Mouse (Mus musculus) kidney, adult 2 months (tissue): ENCODE results near the gene Atxn10. TPM values are rescaled to one million over a fixed set of nuclear protein-coding genes. Genes with fewer than 3 reads are reported as not detected.

Source experiments
- DNase-seq: peaks from one replicate; pipeline ENCODE4 v3.0.0; 2021
- H3K27ac ChIP-seq: fragments of 200-500 bp; 2 replicates; pipeline ENCODE4 v1.5.1; 2012; ENCODE audit warnings: low read depth, low read length, control low read depth, inconsistent platforms; ENCODE audit not compliant: insufficient read depth
- H3K27me3 ChIP-seq: fragments of 200-500 bp; replicated peaks from 2 replicates; pipeline ENCODE4 v1.6.1; 2012; ENCODE audit warnings: mild to moderate bottlenecking, moderate library complexity, low read length, inconsistent platforms; ENCODE audit not compliant: control insufficient read depth, insufficient read depth
- H3K36me3 ChIP-seq: fragments of 200-500 bp; 2 replicates; pipeline ENCODE4 v1.6.1; 2012; ENCODE audit warnings: mild to moderate bottlenecking, moderate library complexity, low read length, inconsistent platforms; ENCODE audit not compliant: control insufficient read depth, insufficient read depth
- H3K4me1 ChIP-seq: fragments of 200-500 bp; 2 replicates; pipeline ENCODE4 v1.6.1; 2011; ENCODE audit warnings: low read length; ENCODE audit not compliant: control insufficient read depth, insufficient read depth
- H3K4me3 ChIP-seq: fragments of 200-500 bp; 2 replicates; pipeline ENCODE4 v1.5.1; 2011; ENCODE audit warnings: mild to moderate bottlenecking, low read depth, low read length, control low read depth; ENCODE audit not compliant: insufficient read depth
- CTCF ChIP-seq: fragments of 200-500 bp; conservative IDR thresholded peaks from 2 replicates; pipeline ENCODE4 v1.5.1; 2011; ENCODE audit warnings: low read depth, mild to moderate bottlenecking, control low read depth, low read length, moderate library complexity, mixed read lengths; ENCODE audit not compliant: insufficient read depth, insufficient read length
- POLR2A ChIP-seq: fragments of 200-500 bp; IDR thresholded peaks from one replicate; pipeline ENCODE4 v1.6.1; 2011; ENCODE audit warnings: low read depth, low read length, control low read depth
- WGBS: fragments of 180-500 bp; shearing (Covaris S2); methylation state at CpG from one replicate; pipeline ENCODE4 v1.1.7; 2018; 5-methylcytosine and 5-hydroxymethylcytosine counted together
- polyA plus RNA-seq: library from polyadenylated mRNA; depleted of rRNA; stranded (reverse); fragments of >200 nt; gene quantifications from 2 replicates; pipeline ENCODE4 v1.2.3, GENCODE M21; 2012

Gene Atxn10
- polyA plus RNA-seq, 1 experiment = 68.2 TPM

GRCm38 (mm10) chr15:85480630-85481029 is 144.6 kb downstream of the Atxn10 start:
- WGBS = 36% methylated on average over 3 of the region's 3 CpGs
- DNase-seq = peak; percentile 21

DNA sequence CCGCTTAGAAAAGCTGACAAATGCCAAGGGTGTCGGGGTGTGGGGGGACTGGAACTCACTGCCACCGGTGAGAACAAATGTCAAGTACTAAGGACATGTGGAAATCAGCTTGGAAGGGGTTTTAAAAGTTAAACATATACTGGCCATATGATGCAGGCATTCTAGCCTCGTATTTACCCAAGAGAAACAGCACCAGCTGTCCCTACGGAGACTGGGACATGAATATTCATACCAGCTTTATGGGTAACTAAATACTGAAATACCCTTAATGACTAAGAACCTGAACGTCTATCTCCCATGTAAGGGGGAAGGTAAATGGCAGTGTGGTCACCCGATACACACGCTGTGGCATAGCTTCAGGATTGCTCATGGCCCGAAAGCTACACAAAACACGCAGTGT is 152.9 kb downstream of the Atxn10 start:
- Histone ChIP-seq H3K4me3 (no peak overlapping the region), H3K27ac (no peak overlapping the region), H3K36me3 (no peaks in the 10 kb centered on the region), H3K27me3 (no peaks in the 10 kb centered on the region; the same call in 1 of the 2 replicates), H3K4me1 (no peaks in the 10 kb centered on the region)
- WGBS = 57% methylated on average over 10 of the region's 10 CpGs
- no peak for DNase-seq
- TF ChIP-seq CTCF = no peak
- TF ChIP-seq POLR2A = no peak

More at GRCm38 (mm10) chr15:85480630-85481029, 144.6 kb downstream of the Atxn10 start:
- Histone ChIP-seq H3K27ac (no peak overlapping the region), H3K4me3 (no peak overlapping the region), H3K27me3 (no peaks in the 10 kb centered on the region), H3K4me1 (no peaks in the 10 kb centered on the region), H3K36me3 (no peaks in the 10 kb centered on the region)
- TF ChIP-seq CTCF (peak; percentile 58), POLR2A (no peak)

DNA sequence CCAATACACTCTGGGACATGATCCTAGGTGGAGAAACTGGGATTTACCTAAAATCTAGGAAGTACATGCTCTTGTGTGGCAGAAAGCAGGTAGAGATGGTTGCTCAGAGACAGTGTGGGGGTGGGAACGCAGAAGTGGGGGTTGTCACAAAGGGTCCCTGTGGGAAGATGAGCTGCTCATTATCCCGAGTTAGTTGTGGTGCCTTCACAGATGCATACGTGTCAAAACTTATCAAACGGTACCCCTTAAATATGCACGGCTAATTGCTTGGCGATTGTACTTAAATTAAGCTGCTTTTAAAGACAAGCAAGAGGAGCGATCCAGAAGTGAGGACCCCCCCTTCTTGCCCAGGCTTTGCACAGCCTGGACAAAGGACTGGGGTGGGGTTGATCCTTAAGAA is 153.7 kb downstream of the Atxn10 start:
- DNase-seq = no peak
- Histone ChIP-seq H3K27me3 (no peaks in the 10 kb centered on the region; the same call in 1 of the 2 replicates), H3K4me3 (no peak overlapping the region), H3K4me1 (no peaks in the 10 kb centered on the region), H3K27ac (no peak overlapping the region), H3K36me3 (no peaks in the 10 kb centered on the region)
- no peak for TF ChIP-seq POLR2A
- TF ChIP-seq CTCF = no peak
- 83% methylated on average over 7 of the region's 7 CpGs for WGBS

GRCm38 (mm10) chr15:85494163-85494621 is 158.1 kb downstream of the Atxn10 start:
- Histone ChIP-seq H3K4me1 (no peaks in the 10 kb centered on the region), H3K36me3 (no peaks in the 10 kb centered on the region), H3K27ac (no peak overlapping the region), H3K27me3 (no peaks in the 10 kb centered on the region), H3K4me3 (no peak overlapping the region)
- 42% methylated on average over 11 of the region's 11 CpGs for whole genome bisulfite sequencing
- no peak for DNase-seq
- TF ChIP-seq POLR2A (no peak), CTCF (no peak)

DNA sequence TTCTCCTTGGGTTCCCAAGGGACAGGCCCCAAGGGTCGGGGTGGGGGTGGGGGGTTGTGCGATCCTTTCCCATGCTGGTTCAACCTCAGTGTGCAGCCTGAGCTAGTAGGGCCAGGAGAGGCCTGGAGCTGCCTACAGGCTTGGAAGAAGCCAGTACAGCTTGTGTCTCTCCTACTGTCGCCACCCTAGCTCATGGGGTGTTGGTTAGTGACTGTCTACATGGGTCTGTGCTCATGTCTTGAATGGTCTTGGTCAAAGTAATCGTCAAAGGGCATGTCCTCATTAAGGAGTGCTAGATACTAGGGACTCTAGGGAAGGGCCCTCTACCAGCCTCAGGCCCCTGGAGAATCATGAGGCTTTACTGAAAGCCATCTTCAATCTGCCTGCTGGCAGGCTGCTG is 161.5 kb downstream of the Atxn10 start:
- Histone ChIP-seq H3K27ac (no peak overlapping the region), H3K4me3 (no peak overlapping the region), H3K4me1 (no peaks in the 10 kb centered on the region), H3K36me3 (no peaks in the 10 kb centered on the region), H3K27me3 (no peaks in the 10 kb centered on the region)
- TF ChIP-seq POLR2A (no peak), CTCF (no peak)
- WGBS = 87% methylated on average over 4 of the region's 4 CpGs
- no peak for DNase-seq

DNA sequence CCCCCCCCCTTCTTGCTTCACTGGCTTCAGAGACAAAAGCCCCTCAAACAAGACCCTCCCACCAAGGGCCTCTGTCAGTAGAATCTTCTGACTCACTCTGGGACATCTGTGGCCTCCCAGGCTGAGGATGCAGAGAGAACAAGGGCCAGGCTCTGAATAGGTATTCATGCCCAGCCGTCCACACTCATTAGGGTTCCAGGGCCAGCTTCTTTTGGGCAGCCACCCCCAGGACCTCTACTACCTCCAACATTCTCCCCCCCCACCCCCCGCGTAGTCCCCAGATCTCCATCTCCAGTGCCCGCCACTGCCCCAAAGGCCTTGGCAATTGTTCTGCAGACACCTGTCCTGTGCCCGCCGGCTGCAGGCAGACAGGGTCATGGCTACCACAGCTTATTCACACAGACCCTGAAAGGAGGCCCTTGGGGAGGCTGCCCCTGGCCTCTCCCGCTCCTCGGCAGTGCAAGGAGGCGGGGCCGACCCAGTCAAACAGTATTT is 162.0 kb downstream of the Atxn10 start:
- H3K27ac ChIP-seq = no peak overlapping the region
- H3K4me1 ChIP-seq = no peaks in the 10 kb centered on the region
- no peak overlapping the region for H3K4me3 ChIP-seq
- WGBS = 73% methylated on average over 10 of the region's 10 CpGs
- H3K36me3 ChIP-seq = no peaks in the 10 kb centered on the region
- TF ChIP-seq CTCF = no peak
- no peaks in the 10 kb centered on the region for H3K27me3 ChIP-seq
- no peak for DNase-seq

GRCm38 (mm10) chr15:85500267-85500666 is 164.2 kb downstream of the Atxn10 start:
- no peak for DNase-seq
- Histone ChIP-seq H3K27me3 (no peaks in the 10 kb centered on the region), H3K36me3 (no peaks in the 10 kb centered on the region), H3K27ac (no peak overlapping the region), H3K4me1 (no peaks in the 10 kb centered on the region), H3K4me3 (no peak overlapping the region)
- TF ChIP-seq CTCF (no peak), POLR2A (no peak)
- WGBS = 84% methylated on average over 10 of the region's 10 CpGs

- no peak within 1 kb of the TSS for H3K27ac ChIP-seq
- no peaks in the 10 kb centered on the region for H3K36me3 ChIP-seq
- WGBS = 83% methylated on average over 8 of the region's 8 CpGs
- no peak for DNase-seq
- H3K4me3 ChIP-seq = no peak within 1 kb of the TSS
- H3K27me3 ChIP-seq = no peaks in the 10 kb centered on the region
- H3K4me1 ChIP-seq = no peaks in the 10 kb centered on the region
- TF ChIP-seq CTCF = no peak
- no peak for TF ChIP-seq POLR2A
These were observed 167.1 kb downstream of the Atxn10 start, which contains the start of gene 7530416G11Rik for GRCm38 (mm10) chr15:85503127-85503526. 7530416G11Rik (minus strand) TSS chr15:85503227.
